Mouse (Mus musculus) spleen, postnatal 0 days (tissue): ENCODE measurements around the gene Slc25a44. TPM values are rescaled to one million over a fixed set of nuclear protein-coding genes. Genes with fewer than 3 reads are reported as not detected.

Experiments used
- polyA plus RNA-seq: library from polyadenylated mRNA; unstranded; fragments of >200 nt; fragmentation: Nextera tagmentation; extraction: Ambion mirVana; gene quantifications from 2 replicates; pipeline ENCODE4 v1.2.1, GENCODE M21; 2015

Slc25a44 gene
- polyA plus RNA-seq = 11.0 and 12.1 TPM in 2 replicates

GRCm38 (mm10) chr3:88424605-88425329 lies at the start of gene Slc25a44:
Gene Slc25a44, minus strand, starts transcription at chr3:88425139.

DNA sequence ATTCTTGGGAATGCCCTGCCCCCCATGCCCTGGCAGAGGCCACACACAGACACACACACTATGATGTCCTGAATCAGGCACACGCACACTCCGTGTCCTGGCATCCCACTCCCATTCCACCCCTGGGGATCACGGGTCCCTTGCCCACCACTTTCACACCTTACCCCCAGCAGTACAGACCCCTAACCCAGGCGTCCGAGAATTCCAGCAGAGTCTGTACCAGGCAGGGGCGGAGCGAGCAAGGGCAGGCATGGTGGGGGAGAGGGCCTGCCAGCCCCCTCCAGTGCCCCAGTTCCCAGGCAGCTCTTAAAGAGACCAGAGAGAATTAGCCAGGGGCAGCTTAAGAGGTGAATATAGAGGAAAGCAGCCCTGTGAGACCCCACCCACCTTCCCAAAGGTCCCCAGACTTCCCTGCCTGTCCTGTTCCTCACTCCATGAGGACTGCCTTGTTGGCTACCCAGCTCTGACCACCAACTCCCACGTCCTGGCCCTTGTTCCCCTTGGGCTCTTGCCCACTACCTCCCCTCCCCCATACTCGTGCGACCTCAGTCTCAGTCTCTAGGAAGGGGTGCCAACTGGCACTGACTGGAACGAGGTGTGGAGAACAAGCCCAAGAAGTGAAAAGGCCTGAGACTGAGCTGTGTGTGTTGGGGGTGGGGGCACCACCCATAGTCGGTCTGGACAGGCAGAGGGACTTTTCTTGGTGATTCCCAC lies 36.2 kb upstream of the Slc25a44 start, which contains the start of gene Sema4a:
Gene Sema4a, minus strand, starts transcription at position 200 of the 714 bp plus-strand sequence.

GRCm38 (mm10) chr3:88409741-88410644 lies 14.9 kb downstream of the Slc25a44 start, which contains the start of gene Pmf1:
Gene Pmf1, minus strand, starts transcription at chr3:88410331.

GRCm38 (mm10) chr3:88384364-88384763 lies 40.6 kb downstream of the Slc25a44 start, which contains the start of gene Bglap:
Gene Bglap, minus strand, starts transcription at chr3:88384464.

GRCm38 (mm10) chr3:88378599-88378998 lies 46.3 kb downstream of the Slc25a44 start, which contains the start of gene Bglap2:
Gene Bglap2, minus strand, starts transcription at chr3:88378699.

DNA sequence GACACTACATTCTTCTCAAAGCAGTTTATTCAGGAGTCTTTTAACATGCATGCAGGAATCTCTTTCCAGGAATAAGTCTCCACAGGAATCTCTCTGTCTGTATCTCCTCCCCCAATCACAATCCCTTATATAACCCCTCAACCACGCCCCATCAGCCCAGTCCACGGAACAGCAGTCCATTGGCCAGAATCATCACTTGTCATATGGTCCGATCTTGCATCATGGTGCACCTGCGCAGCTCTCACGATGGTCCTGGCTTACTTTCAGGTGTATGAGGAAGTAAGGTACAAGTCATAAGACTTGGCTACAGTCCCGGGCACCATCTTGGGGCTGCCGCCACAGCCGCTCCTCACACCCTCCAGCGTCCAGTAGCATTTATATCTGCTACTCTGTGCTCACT lies 52.3 kb downstream of the Slc25a44 start, which contains the start of gene Bglap3:
Gene Bglap3, minus strand, starts transcription at position 101 of the 400 bp plus-strand sequence.

GRCm38 (mm10) chr3:88364337-88364736 lies 60.6 kb downstream of the Slc25a44 start, which contains the start of gene Paqr6:
Gene Paqr6, plus strand, starts transcription at chr3:88364584.

Other genes starting within 250 kb of the Slc25a44 start
- 0.12 TPM in 1 of 2 replicates, not detected in the other for gene Rhbg, start 170.4 kb downstream of the Slc25a44 start, polyA plus RNA-seq
- 0.11 TPM in 1 of 2 replicates, not detected in the other for gene Gm38392, start 137.9 kb downstream of the Slc25a44 start, polyA plus RNA-seq
- gene Tsacc, start 128.1 kb downstream of the Slc25a44 start, polyA plus RNA-seq = 6.8 and 8.8 TPM in 2 replicates
- gene Cct3, start 128.0 kb downstream of the Slc25a44 start, polyA plus RNA-seq = 250 and 259 TPM in 2 replicates
- 110 and 123 TPM in 2 replicates for gene Glmp, start 100.1 kb downstream of the Slc25a44 start, polyA plus RNA-seq
- 1.7 and 2.1 TPM in 2 replicates for gene Tmem79, start 89.0 kb downstream of the Slc25a44 start, polyA plus RNA-seq
- gene Smg5, start 88.9 kb downstream of the Slc25a44 start, polyA plus RNA-seq = 23.4 and 27.3 TPM in 2 replicates
- 9.5 and 10.4 TPM in 2 replicates for gene Paqr6, start 60.6 kb downstream of the Slc25a44 start, polyA plus RNA-seq
- not detected in 2 replicates for gene Bglap3, start 52.4 kb downstream of the Slc25a44 start, polyA plus RNA-seq
- gene Bglap2, start 46.4 kb downstream of the Slc25a44 start, polyA plus RNA-seq = not detected in 2 replicates
- 0.50 and 0.57 TPM in 2 replicates for gene Bglap, start 40.7 kb downstream of the Slc25a44 start, polyA plus RNA-seq
- gene Pmf1, start 14.8 kb downstream of the Slc25a44 start, polyA plus RNA-seq = 130 and 143 TPM in 2 replicates
- gene Sema4a, start 36.0 kb upstream of the Slc25a44 start, polyA plus RNA-seq = 15.6 and 16.4 TPM in 2 replicates
- gene Lmna, start 84.8 kb upstream of the Slc25a44 start, polyA plus RNA-seq = 161 and 176 TPM in 2 replicates
- 2.4 and 3.2 TPM in 2 replicates for gene Mex3a, start 107.3 kb upstream of the Slc25a44 start, polyA plus RNA-seq
- gene Rab25, start 123.2 kb upstream of the Slc25a44 start, polyA plus RNA-seq = 0.28 and 0.63 TPM in 2 replicates
- gene Lamtor2, start 127.9 kb upstream of the Slc25a44 start, polyA plus RNA-seq = 105 and 113 TPM in 2 replicates
- 15.9 and 16.0 TPM in 2 replicates for gene Ubqln4, start 128.6 kb upstream of the Slc25a44 start, polyA plus RNA-seq
- gene Ssr2, start 150.7 kb upstream of the Slc25a44 start, polyA plus RNA-seq = 148 and 161 TPM in 2 replicates
- gene Arhgef2, start 180.8 kb upstream of the Slc25a44 start, polyA plus RNA-seq = 34.8 and 51.4 TPM in 2 replicates
- not detected in 2 replicates for gene Rxfp4, start 228.0 kb upstream of the Slc25a44 start, polyA plus RNA-seq